Mouse (Mus musculus): ENCODE data around the gene Clcn1.

Gene Clcn1

GRCm38 (mm10) chr6:42286448-42286847, at the start of gene Clcn1:
TSS of gene Clcn1 (plus strand) at chr6:42286685.
- in situ Hi-C loops (cut with MboI; ENCODE audit: unreplicated experiment in 2 of 2): loop anchor here (25.0 kb wide), 2 partner anchors 1376 to 1799 kb away; partner anchors contain the start of genes Tas2r108 (in 2 of the 2), Tas2r137 (in 2 of the 2) and Tpk1 (in 2 of the 2)

- in situ Hi-C loops (cut with MboI; ENCODE audit: unreplicated experiment in 2 of 2): no loop called here
Observed at GRCm38 (mm10) chr6:42237276-42237805, 49.1 kb upstream of the Clcn1 start.

- in situ Hi-C loops (cut with MboI; ENCODE audit: unreplicated experiment in 2 of 2): no loop called here
Observed at GRCm38 (mm10) chr6:42241311-42242045, 45.0 kb upstream of the Clcn1 start.

- in situ Hi-C loops (cut with MboI; ENCODE audit: unreplicated experiment in 2 of 2): no loop called here
Observed at GRCm38 (mm10) chr6:42245711-42246353, 40.7 kb upstream of the Clcn1 start, which contains the start of gene Gstk1. TSS of gene Gstk1 (plus strand) at chr6:42245935.

- in situ Hi-C loops (cut with MboI; ENCODE audit: unreplicated experiment in 2 of 2): no loop called here
Observed at GRCm38 (mm10) chr6:42247173-42247572, 39.3 kb upstream of the Clcn1 start.

- in situ Hi-C loops (cut with MboI; ENCODE audit: unreplicated experiment in 2 of 2): no loop called here
Observed at GRCm38 (mm10) chr6:42247981-42248380, 38.5 kb upstream of the Clcn1 start.

GRCm38 (mm10) chr6:42251791-42252190, 34.7 kb upstream of the Clcn1 start:
- in situ Hi-C loops (cut with MboI; ENCODE audit: unreplicated experiment in 2 of 2): loop anchor here (10.0 to 25.0 kb wide), 5 partner anchors 987 to 1367 kb away; partner anchors contain the start of gene Moxd2 (in 2 of the 2)

GRCm38 (mm10) chr6:42253103-42253502, 33.4 kb upstream of the Clcn1 start:
- in situ Hi-C loops (cut with MboI; ENCODE audit: unreplicated experiment in 2 of 2): loop anchor here (10.0 to 25.0 kb wide), 5 partner anchors 988 to 1368 kb away; partner anchors contain the start of gene Moxd2 (in 2 of the 2)

- in situ Hi-C loops (cut with MboI; ENCODE audit: unreplicated experiment in 2 of 2): loop anchor here (10.0 to 25.0 kb wide), 5 partner anchors 993 to 1373 kb away; partner anchors contain the start of gene Moxd2 (in 2 of the 2)
Observed at GRCm38 (mm10) chr6:42257303-42257863, 29.1 kb upstream of the Clcn1 start.

GRCm38 (mm10) chr6:42260430-42260829, 26.1 kb upstream of the Clcn1 start:
- in situ Hi-C loops (cut with MboI; ENCODE audit: unreplicated experiment in 2 of 2): loop anchor here (5.0 to 25.0 kb wide), 5 partner anchors 706 to 1373 kb away; partner anchors contain the start of gene Moxd2 (in 1 of the 2)

- in situ Hi-C loops (cut with MboI; ENCODE audit: unreplicated experiment in 2 of 2): loop anchor here (5.0 to 25.0 kb wide), 5 partner anchors 707 to 1374 kb away; partner anchors contain the start of gene Moxd2 (in 1 of the 2)
Observed at GRCm38 (mm10) chr6:42261524-42262170, 24.8 kb upstream of the Clcn1 start, which contains the start of gene Tmem139. TSS of gene Tmem139 (plus strand) at chr6:42261970.

GRCm38 (mm10) chr6:42264626-42265312, 21.7 kb upstream of the Clcn1 start, which contains the start of gene Casp2:
TSS of gene Casp2 (plus strand) at chr6:42264985.
- in situ Hi-C loops (cut with MboI; ENCODE audit: unreplicated experiment in 2 of 2): loop anchor here (5.0 to 25.0 kb wide), 5 partner anchors 710 to 1377 kb away; partner anchors contain the start of gene Moxd2 (in 1 of the 2)

- in situ Hi-C loops (cut with MboI; ENCODE audit: unreplicated experiment in 2 of 2): loop anchor here (10.0 to 25.0 kb wide), 4 partner anchors 711 to 1378 kb away; partner anchors contain the start of gene Moxd2 (in 1 of the 2)
Observed at GRCm38 (mm10) chr6:42265391-42266330, 20.8 kb upstream of the Clcn1 start.

GRCm38 (mm10) chr6:42270817-42271216, 15.7 kb upstream of the Clcn1 start:
- in situ Hi-C loops (cut with MboI; ENCODE audit: unreplicated experiment in 2 of 2): loop anchor here in 1 of 2 experiments (25.0 kb wide), 1 partner anchor 1384 kb away; the partner anchor contains the start of gene Moxd2

GRCm38 (mm10) chr6:42276151-42276550, 10.3 kb upstream of the Clcn1 start:
- in situ Hi-C loops (cut with MboI; ENCODE audit: unreplicated experiment in 2 of 2): loop anchor here (25.0 kb wide), 2 partner anchors 1386 to 1789 kb away; partner anchors contain the start of genes Tas2r108 (in 2 of the 2), Tas2r137 (in 2 of the 2) and Tpk1 (in 2 of the 2)

GRCm38 (mm10) chr6:42282865-42283528, 3.5 kb upstream of the Clcn1 start:
- in situ Hi-C loops (cut with MboI; ENCODE audit: unreplicated experiment in 2 of 2): loop anchor here (25.0 kb wide), 2 partner anchors 1379 to 1796 kb away; partner anchors contain the start of genes Tas2r108 (in 2 of the 2), Tas2r137 (in 2 of the 2) and Tpk1 (in 2 of the 2)

- in situ Hi-C loops (cut with MboI; ENCODE audit: unreplicated experiment in 2 of 2): loop anchor here (25.0 kb wide), 2 partner anchors 1375 to 1800 kb away; partner anchors contain the start of genes Tas2r108 (in 2 of the 2), Tas2r137 (in 2 of the 2) and Tpk1 (in 2 of the 2)
Observed at GRCm38 (mm10) chr6:42287562-42287961, 1.1 kb downstream of the Clcn1 start.
